Mouse (Mus musculus) heart, adult 9 months (tissue): ENCODE data around the gene Fam124a.

ENCODE experiments used
- DNase-seq, 2 experiments: peaks; one replicate each; pipeline ENCODE4 v3.0.0; 2022; ENCODE audit warnings: low spot score in 2 of 2

Fam124a gene

DNA sequence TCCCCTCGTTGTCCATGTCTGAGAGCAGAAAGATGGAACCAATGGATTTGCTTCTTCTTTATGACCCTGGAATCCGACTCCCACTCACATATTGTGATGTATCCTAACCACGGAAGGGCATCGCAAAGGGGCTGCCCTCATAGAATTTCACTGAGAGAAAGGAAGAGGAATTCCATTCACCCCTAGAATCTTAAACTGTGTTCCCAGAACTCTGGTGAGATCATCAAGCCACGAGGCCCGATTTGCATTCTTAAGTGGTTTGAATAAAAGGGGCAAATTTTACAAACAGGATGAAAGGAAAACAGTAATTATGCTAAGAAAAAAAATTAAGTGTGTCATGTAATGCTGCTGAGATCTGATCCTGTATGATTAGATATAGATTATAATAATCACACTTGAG is 19.4 kb downstream of the Fam124a start:
- no peak for DNase-seq

DNA sequence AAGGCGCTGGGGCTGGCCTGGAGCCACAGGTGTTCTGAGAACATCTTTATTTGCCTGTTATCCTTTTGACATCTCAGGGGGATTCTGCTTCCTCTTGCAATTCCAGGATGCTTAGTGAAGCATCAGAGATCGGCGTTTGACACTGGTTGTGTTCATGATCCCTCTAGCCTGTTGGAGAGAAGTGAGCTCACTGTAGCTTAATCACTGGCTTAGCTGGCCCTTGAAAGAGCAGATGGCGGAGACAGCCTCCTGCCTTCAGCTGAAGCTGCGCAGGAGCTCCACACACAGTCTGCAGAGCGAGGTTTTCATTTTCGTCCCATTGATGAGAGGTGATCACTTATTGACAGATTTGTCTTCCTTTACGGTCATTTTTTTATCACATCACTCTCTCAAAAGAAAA is 20.3 kb downstream of the Fam124a start:
- DNase-seq: no peak

DNA sequence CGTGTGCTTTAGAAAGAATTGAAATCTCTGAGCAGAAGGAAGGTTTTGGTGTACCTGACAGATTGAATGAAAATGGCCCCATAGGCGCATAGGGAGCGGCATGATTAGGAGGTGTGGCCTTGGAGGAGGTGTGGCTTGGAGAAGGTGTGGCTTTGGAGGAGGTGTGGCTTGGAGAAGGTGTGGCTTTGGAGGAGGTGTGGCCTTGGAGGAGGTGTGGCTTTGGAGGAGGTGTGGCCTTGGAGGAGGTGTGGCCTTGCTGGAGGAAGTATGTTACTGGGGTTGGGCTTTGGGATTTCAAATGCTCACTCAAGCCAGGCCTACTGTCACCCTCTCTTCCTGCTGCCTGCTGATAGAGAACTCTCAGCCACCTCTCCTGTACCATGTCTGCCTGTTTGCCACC is 25.4 kb downstream of the Fam124a start:
- no peak for DNase-seq

DNA sequence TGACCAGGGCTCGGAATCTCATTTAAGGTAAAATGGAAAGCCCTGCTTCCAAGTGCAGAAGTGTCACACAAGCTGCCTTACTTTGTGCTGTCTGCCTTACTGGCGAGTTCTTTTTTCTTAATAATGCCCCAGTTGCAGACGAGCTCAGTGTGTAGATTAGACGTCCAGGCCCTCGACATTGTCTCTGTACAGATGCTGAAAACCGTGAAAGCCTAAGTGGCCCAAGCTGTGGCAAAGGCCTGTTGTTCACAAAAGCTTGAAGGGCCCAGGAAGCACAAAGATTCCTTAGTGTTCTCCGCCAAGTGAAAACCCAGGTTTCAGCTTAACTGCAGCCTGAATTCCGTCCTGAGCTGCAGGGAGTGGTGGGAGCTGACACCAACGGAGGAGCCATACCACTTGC is 26.2 kb downstream of the Fam124a start:
- no peak for DNase-seq

DNA sequence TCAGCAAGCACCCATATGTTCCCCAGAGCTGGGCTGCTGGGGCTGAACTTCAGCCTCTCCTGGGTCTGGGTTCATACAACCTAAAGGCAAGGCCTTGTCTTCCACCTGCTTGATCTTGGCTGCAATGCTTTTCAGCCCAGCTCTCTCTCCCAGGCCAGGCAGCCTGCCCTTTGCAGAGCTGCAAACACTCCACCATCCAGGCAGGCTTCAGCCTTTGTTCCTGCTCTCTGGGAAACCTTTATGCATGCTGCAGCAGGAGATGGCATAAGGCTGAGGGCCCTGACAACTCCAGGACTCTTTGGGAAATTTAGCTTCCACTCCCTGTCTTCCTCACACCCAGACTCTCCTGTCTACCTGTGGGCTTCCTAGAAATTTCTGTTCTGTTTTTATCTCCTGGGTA is 29.1 kb downstream of the Fam124a start:
- DNase-seq: no peak

DNA sequence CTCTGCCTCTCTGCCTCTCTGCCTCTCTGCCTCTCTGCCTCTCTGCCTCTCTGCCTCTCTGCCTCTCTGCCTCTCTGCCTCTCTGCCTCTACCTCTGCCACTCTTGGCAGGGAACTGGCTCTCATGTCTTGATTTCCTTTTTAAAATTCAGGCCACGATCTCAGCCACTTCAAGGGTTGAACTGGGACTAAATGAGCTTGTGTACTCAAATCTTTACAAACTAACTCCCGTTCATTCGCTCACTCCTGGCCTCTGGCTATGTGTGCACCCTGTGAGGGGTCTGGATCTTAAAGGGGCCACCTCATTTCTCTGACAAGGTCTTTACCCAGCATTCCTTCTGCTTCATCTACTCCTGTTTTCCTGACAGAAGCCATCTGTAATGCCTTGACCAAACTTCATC is 29.8 kb downstream of the Fam124a start:
- no peak for DNase-seq

DNA sequence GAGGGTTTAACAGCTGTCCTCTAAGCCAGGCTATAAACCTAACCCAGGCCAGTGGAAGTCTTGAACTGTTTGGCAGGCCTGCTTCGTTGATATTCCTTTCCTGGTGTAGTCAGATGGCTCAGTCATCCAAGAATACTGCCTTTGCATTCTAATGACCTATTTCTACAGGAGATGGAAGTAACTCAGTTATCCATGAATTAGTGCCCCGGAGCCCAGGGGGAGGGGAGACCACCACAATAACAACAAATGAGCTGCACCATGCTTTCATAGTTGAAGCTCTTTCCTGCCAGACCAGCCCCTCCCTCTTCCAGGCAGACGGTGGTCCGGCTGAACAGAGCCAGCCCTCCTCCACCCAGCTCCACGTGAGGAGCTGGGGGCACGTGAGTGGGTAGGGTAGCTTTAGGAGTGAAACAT is 44.6 kb downstream of the Fam124a start:
- no peak for DNase-seq

DNA sequence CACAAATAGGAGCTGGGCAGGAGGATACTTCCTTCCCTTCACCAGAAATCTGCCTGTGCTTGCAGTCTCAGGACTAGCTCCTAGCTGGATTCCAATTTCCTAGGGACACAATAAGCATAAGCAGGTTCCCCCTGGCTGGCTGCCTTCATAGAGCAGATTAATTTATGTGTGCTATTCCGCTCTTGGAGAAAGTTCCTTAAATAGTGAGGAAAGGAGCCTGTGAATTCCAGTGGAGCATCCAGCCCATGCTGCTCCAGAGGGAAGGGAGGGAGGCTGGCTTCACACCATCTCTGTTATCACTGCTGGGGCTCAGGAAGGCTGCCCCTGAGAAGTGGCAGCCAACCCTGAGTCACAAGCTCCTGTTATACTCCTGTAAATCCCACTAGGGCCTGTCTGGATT is 46.7 kb downstream of the Fam124a start:
- no peak for DNase-seq

DNA sequence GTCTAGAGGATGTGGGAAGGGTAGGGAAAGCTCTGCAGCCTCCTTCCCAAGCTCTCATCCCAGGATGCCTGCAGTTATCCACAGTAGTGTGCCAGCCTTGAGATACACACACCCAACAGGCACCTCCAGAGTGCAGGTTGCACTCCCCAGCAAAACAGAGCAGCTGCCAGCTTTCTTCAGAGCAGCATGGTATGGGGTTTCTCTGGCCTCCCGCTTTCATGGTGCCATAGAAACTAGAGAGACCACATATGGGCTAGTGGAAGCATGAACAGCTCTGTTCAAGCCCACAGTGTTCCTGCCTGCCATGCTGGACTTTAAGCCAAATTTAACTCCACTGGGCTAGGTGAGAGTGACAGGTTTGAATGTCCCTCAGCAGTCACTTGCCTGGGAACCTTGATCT is 47.3 kb downstream of the Fam124a start:
- no peak for DNase-seq

DNA sequence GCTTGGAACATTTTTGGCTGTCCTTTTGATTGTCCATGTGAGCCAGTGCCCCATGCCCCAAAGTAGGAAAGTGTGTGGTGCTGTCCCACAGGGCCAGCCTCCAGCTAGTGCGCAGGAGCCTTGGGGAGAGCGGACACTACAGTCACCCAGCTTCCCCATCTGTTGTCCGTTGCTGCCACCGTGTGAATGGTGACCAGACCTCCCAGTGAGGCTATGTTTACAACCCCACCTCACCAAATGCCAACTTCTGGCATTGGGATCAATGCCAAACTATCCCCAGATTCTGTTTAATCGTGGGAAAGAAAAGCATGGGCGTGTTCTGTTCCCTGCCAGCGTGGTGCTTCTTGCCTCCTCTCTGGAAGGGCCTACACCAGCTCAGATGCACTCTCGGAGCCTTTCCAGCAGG is 52.3 kb downstream of the Fam124a start:
- no peak for DNase-seq

DNA sequence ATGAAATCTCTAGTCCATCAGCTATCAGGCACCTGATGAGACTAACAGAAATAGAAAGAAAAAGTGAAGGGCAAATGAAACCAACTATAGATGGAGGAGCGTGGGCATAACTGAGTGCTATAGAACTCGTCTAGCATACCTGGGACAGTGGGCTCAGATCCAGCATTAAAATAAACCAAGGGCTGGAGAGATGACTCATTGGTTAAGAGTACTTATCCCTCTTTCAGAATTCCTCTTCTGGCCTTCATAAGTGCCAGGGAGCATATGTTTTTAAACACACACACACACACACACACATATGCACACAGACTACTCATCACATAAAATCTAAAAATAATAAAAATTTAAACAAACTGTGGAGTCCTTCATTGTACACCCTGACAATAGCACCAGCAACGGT is 54.4 kb downstream of the Fam124a start:
- DNase-seq: no peak

DNA sequence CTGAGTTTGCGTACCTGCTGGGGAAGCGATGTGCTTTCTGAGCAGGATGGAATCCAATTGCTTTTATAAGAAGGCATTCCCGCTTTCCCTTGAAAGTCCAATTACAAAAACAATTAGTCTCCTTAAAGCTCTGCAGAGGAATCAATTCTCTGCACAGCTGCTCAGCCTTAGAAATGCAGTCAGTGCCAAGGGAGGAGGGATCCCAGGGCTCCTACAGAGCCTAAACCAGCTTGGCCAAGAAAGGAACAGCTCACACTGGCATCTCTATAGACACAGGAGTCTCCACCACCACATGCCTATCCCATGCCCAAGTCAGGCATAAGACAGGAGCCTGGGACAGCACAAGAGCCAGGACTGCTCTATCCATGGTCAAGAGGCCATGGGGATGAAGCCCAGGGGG is 66.9 kb downstream of the Fam124a start:
- DNase-seq: no peak

DNA sequence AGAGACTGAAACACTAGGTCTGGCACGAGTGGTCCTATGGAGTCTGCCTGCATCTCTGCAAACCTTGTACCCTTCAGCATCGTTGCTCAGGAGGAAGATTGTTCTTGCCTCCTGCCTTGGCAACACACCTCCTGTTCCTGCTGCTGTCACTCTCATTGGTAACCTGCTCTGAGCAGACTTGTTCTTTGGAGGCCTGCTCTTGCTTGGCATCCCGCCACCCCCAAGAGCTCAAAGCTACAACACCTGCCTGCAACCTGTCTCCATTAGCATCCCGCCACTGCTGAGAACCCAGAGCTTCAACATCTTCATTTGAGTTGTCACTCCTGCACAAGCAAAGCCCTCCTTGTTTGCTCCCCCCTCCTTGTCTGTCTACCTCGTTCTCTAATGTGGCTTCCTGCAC is 72.4 kb downstream of the Fam124a start:
- no peak for DNase-seq

DNA sequence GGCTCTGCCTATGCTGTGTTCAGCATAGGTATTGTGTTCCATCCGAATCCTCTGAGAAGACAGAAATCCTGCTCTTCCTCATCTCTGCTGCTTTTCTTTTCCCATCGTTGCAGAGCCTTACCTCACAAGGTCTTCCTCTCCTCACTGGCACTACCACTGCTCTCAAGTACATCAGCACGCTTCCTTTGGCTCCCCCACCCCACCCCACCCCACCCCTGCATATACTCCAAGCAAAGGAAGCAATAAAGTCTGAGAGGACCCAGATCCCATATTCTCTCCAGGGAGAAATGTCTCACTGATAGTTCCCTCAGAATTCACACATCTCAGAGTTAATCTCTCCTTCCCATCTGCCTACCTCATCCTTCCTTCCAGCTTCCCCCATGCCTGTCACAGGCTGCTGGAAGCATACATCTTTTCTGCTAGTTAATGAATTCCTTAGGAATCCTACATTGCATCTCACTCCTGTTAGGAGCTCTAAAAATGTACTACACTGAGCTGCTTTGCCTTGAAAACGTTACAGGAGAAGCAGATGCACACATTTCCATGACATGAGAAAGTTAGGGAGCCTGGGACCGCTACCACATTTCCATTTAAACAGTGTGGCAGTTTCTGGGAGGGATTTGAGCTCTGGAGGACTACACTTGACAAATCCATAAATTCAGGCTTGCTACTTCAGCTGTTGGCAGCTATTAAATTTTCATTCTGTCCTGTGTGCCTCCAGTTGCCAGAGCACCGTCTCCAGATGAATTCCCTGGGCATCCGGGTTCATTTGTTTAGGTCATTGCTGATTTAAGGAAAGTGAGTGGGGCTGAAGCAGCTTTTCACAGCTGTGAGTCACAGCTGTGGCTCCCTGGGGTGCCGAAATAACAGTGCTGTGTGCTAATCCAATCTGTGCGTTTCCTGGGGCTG is 82.2 kb downstream of the Fam124a start:
- DNase-seq: peak; percentile 10 to 11

DNA sequence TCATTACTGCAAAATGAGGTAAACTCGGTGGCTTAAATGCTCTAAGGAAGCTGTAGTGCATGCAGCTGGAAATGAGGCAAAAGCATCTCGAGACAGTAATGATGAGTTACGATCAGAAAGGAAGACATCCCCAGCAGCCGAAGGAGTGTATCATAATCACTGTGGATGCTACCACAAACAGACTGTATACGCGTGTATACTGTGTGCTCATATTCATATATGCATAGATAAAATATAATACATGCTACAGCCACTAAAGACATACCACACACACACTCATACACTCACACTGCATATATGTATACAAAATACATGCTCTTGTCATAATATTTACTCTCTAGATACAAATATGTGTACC is 82.8 kb downstream of the Fam124a start:
- no peak for DNase-seq

DNA sequence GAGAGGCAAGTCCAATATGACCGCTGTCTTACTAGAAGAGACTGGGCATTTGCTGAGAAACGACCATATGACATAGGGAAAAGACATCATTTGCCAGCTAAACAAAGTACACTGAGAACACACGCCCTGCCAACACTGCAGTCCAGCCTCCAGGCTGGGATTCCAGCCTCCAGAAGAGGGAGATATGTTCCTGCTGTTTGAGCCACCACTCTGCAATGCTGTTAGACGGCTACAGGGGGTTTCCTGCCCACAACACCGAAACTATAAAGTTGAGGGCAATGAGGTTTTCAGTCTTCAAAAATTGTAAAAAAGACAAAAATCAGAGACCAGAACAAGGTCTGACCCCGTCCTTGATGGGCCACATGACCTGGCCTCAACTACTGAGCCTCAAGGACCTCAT is 83.6 kb downstream of the Fam124a start:
- DNase-seq: peak; percentile 15 to 44

DNA sequence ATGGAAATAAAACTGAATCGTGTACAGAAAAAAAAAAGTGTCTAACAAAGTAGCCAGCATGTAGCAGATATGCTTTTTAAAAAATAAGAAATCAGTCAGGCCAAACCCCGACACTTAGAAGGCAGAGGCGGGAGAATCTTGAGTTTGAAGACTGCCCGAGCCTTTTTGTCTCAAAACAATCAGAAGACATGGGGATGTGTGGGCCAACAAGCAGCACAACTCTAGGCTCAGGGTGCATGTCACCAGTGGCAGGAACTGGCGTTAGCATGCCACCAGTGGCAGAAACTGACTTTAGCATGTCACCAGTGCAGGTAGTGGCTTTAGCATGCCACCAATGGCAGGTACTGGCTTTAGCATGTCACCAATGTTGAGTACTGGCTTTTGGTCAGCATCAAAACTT is 84.0 kb downstream of the Fam124a start:
- no peak for DNase-seq

DNA sequence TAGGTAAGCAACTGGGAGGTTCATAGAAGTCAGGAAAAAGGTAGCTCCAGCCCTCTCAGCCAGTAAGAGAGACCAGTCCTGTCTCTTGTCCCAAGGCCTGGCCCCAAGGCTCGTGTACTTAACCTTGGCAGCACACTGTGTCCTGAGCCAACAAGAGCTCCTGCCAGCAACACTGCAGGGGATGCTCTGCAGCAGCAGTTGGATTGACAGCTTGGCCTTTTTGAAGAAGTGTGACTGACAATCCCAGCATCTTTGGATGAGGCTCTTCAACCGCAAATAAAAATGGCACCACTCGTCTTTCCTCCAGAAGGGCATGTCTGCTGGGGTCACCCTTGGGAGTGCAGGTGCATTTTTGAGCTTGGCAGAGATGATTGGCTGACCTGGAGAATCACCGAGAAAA is 84.9 kb downstream of the Fam124a start:
- no peak for DNase-seq

DNA sequence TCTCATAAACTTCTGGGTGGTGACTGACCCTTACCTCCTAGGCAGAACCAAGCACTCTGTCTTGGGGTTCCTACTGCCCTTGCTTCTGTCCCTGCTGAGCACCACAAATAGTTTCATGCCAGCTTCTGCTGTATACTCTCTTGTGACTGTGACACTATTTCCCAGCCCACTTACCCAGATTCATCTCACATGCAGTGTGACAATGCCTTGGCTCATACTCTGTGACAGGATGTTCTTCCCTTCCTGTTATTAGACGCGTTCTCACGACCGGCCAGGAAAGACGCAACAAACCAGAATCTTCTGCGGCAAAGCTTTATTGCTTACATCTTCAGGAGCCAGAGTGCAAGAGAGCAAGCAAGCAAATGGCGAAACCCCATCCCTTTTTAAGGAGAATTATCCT is 86.8 kb downstream of the Fam124a start:
- peak in 1 of 2 experiments; percentile 13 for DNase-seq

DNA sequence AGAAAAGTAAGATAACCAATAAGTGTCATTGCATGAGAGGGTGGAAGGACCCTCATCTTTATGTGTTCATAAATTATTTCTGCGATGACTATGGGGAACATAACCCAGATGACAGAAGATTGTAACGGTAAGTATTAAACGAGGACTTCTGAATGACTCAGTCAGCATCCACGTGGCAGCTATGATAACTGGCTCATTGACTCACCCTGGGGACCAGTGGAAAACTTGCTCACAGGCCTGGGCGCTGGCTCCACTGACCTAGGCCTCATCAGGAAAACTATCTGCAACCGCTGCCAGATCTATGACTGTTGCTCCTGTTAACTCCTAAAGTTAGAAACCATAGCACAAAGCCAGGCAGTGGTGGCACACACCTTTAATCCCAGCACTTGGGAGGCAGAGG is 92.9 kb downstream of the Fam124a start:
- DNase-seq: no peak

DNA sequence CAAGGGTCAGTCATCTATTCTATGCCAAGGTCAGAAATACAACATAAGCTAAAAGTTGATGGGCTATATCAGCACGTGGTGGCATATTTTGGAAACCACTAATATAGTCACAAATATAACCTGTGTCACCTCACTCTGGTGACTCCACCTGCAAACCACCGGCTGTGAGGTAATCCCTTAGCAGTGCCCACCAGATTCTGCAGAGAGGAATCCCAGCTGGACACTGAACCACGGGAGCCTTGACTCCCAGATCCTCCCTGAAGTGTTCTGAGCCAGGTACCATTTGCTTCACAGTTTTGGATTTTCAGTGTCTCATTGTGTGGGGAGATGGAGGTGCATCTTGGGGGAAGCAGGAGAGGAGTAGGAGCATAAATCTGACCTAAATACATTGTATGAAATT is 94.8 kb downstream of the Fam124a start:
- no peak for DNase-seq

DNA sequence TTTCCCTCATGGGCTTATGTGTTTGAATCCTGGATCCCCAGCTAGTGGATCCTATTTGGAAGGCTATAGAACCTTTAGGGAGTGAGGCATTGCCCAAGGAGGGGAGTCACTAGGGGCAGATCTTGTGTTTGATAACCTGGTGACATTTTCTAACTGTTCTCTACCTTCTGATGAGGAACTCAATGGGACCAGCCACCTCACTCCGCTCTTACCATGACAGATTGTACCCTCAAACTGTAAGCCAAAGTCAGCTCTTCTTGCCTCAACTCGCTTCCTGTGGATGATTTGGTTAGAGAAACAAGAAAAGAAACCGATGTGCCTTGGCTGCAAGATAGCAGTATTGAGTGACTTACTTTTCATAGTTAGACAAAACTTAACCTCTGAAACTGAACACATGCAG is 96.2 kb downstream of the Fam124a start:
- DNase-seq: no peak

DNA sequence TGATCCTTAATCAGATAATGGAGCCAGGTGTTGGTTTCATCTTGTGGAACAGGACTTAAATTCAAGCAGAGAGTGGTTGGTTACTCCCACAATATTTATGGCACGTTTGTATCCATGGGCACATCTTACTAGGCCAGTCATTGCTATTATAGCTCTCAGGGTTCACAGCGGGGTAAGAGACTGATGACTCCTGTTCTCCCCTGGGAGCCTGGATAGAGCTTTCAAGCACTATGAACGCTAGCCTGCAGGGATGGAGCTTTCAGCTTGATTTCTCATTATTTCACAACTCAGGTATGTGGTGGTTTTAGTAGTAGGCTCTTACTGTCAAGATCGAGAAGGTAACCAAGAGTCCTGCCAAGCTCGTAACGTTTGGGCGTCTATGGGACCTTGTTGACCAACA is 100.5 kb downstream of the Fam124a start:
- DNase-seq: no peak

DNA sequence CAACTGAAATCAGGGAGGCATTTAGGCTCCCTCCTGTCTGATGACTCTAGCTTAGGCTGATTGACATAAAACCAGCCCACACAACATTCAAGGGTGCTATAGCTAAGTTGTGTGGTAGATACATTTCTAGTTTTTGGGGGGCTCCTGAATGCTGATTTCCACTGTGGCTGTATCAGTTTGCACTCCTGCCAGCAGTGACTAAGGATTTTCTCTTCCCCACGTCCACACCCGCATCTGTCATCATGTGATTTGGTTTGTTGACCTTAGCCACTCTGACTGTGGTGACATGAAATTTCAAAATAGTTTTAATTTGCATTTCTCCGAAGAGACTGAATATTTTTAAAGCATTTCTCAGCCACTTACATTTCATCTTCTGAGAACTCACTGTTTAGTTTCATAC is 101.9 kb downstream of the Fam124a start:
- no peak for DNase-seq
